Mouse (Mus musculus) CD4-positive, CD25-positive, alpha-beta regulatory T cell, adult 2 months (primary cell): ENCODE measurements around the gene Arid1b.

Experiments
- DNase-seq: peaks from one replicate; pipeline ENCODE4 v3.0.0-alpha.2; 2012; ENCODE audit warnings: low read depth, low spot score

Gene Arid1b

DNA sequence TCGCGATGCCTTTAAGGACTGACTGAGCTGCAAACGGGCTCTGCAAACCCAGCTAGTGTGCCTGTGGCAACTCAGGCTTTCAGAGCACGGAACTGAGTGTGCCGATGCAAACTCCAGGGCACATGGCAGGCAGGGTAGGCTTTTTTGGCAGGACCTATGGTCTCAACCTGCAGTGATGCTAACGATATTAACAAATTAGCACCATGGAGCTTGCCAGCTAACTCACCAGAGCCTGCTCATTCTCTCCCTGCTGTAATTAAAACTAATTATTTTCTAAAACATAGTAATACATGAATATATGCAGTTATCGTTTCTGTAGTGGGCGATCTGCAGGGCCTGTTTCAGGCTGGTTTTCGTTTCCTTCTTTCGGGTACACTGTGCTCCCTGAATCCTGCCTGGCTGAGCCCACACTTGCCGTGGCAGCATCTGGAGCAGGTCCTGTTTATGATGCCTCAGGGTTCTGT lies 316.3 kb downstream of the Arid1b start:
- DNase-seq = no peak

DNA sequence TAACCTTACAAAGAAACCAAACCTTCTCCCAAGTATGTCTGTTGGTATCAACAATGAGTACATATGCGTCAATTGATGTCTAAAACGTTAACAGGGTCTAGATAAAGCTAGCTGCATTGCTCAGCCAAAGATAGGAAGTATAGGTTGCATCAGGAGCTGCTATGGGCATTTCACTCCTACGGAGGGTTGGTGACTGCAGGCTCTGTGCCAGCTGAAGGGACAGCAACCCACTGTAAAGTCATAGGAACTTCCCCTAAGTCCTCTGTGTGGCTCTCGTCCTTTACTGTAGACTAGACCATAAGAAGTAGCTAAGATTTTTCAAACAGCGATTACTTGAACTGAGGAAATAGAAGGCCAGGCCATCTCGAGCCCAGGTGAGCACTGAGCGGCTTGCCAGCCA lies 316.9 kb downstream of the Arid1b start:
- no peak for DNase-seq

DNA sequence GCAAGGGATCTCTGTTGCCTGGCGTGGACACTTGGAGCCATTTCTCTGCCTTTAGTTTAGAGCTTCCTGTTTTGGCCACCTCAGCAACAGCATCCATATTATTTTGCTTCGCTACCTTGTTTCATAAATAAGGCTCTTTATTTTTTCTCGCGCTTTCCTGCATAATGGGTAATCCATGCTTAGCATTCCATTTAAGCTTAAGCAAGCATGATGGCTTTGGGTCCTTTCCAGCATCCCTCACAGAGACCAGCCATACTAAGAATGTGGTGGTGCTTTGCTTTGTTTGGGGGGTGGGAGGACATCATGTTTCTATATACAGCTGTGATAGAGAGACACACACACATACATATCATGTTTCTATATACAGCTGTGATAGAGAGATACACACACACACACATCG lies 318.2 kb downstream of the Arid1b start:
- DNase-seq = no peak

DNA sequence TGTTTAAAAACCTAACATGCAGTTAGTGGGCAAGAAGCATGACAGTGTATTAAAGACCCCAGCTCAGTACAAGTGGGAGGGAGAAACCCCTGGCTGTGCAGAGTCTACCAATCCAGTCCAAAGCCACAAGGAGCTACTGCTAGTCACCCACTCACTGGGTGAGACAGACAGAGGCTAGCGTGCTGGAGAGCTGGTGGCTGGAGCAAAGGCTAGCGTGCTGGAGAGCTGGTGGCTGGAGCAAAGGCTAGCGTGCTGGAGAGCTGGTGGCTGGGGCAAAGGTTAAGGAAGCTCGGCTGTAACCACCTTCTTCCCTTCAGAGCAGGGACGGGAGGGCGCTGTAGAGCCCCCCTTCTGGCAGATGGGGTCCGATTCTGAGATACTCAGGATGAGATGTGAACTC lies 320.6 kb downstream of the Arid1b start:
- DNase-seq = no peak

DNA sequence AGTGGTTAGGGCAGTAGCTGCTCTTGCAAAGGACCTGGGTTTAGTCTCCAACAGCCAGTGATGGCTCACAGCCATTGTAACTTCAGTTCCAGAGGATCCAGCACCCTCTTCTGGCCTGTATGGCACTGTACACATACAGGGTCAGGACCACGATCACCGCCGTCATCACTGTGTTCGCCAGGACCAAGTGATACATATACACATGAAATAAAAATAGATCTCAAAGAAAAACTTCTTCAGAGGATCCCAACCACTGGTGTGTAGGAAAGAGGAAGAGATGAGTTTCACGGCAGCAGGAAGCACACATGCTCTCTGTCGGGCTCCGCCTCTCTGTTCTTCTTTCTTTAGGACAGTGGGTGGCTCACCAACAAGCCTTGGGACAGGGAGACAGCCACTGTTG lies 322.4 kb downstream of the Arid1b start:
- DNase-seq = peak; percentile 19

DNA sequence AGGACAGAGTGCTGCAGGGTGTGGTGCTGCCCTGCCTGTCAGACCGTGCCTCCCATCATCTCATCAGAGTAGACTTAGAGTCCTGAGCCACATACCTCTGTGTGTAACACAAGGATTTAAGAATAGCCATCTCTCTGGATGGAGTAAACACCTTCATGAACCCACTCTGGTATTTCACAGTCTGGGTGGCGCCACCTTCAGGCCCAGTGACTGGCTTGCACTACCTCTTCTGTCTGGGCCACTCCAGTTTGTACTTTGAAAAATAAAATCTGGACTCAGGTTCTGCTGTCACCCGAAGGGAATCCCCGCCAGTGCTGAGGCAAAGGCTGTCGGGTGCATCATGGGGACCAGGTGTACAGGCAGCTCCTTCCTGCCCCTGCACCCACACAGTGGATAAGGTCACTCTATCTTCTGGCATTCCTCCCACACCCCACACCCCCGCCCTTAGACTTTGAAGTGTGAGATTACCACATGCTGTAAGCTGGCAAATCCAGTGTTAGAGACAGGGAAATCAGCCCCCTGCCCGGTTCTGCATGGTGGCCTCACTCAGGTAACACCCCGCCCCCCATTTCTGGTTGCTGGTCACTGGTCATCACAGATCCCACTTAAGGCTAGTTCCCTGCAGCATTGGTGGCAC lies 327.6 kb downstream of the Arid1b start:
- DNase-seq = peak; percentile 19

DNA sequence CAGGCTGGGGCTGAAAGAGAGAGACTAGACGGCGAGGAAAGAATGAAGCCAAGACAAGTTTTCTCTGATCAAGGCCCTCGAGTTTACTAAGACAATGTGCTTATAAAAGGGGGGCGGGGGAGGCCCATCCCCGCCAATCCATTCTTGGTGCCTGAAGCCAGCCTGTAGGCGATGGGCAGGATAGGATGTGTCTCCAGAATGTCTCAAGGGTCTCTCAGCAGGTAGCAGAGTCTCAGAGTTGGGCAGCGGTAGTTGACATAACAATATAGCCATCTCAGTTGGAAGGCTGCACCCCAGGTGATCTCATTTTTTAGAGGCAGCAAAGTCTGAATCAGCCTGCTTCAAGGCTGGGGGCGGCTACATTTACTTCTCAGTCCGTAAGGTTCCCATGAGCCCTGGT lies 328.5 kb downstream of the Arid1b start:
- DNase-seq = no peak

- no peak for DNase-seq
Observed at GRCm38 (mm10) chr17:5323746-5324145, 329.6 kb downstream of the Arid1b start.

DNA sequence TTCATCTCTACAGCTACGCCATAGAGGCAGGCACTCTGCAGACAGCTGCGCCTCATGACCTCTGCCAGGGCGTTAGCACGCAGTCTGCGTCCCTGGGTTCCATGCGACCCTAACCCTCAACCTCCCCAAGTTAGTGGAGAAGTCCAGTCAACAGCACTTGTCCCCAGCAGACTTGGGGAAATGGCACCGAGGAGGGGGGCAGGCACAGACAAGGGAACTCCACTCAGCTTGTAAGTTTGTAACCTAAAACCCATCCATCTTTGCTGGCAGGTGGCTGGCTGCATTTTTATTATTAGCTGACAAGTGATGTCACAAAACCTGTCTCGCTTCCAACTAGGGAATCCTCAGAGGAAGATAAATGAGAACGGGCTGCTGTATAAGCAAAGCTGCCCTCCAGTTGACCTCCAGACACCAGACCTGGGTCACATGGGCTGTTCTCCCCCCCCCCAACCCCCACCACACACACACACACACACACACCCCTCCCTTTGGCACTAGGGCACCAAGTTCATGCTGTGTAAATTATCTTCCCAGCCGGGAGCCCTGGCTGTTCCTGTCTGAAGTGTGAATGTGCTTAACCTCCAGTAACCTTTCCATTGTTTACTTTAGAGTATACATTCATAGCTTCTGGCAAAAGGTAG lies 330.2 kb downstream of the Arid1b start:
- no peak for DNase-seq

DNA sequence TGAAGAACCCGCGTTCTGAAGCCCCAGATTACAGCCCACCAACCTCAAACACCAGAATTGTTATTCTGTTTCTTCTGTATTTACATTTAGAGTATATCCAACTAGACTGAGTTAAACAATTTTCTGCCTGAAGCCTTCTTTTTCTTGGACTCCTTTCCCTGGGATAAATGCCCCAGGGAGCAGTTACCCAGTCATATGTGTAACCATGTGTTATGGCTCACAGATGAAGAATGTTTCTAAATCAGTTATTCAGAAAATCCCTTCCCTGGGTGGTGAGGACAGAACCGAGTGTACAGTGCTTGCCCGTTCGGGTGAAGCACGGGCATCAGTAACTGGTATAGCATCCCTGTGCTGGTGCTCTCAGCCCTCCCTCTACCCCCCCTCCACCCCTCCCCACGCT lies 332.6 kb downstream of the Arid1b start:
- no peak for DNase-seq

GRCm38 (mm10) chr17:5327480-5328180 lies 333.5 kb downstream of the Arid1b start:
- DNase-seq = no peak

GRCm38 (mm10) chr17:5329478-5329877 lies 335.3 kb downstream of the Arid1b start:
- DNase-seq = no peak

DNA sequence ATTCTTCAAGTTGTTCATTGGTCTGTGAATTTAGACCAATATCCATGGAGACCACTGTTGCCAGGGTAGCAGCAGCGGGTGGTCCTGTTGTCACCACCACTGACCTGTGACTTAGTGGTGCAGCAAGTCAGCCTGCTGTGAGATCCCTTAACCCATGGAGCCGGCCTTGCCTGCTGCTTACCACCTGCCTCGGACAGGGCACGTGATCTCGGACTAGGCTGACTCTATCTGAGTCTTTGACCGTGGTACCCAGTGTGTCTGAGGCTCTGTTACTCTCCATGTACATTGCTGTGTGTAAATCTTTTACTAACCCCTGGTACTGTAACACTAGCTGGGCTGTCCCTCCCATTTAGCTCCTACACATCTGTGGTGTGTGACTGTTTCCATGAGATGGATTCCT lies 335.9 kb downstream of the Arid1b start:
- no peak for DNase-seq

GRCm38 (mm10) chr17:5330644-5331043 lies 336.5 kb downstream of the Arid1b start:
- DNase-seq = no peak

DNA sequence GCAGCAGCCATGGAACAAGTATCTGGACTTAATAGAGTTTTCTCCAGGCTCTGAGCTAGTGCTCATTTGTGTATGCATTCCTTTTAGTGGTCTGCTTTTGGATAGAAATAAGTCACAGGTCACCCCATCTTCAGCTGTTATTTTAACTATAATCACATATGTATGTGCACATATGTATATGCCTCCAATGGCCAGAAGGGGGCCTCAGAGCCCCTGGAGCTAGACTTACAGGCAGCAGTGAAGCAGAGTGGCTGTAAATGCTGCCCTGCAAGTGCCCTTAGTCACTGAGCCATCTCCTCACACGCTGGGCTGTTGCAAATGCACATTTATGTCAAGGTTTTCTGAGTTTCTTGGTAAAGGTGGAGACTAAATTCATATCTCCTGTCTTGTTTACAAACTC lies 337.3 kb downstream of the Arid1b start:
- DNase-seq = peak; percentile 31

DNA sequence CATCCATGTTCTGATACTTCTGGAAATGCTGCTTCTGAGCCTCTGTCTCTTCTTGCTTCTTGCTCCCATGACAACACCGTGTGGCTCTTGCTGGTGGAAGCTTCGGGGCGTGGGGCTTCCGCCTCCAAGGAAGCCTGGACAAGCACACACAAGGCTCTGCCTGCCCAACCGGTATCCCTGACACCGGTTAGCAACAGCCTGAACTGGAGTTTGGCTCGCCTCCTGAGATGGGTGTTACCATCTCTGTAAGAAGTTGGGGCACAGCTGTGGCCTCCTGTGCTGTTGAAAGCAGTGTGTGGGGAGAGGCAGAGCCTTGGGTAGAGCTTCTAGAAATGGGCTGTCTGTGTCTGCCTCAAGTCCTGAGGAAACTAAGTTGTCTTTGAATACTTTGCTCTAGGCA lies 340.4 kb downstream of the Arid1b start:
- no peak for DNase-seq

- peak; percentile 38 for DNase-seq
Observed at GRCm38 (mm10) chr17:5344426-5344825, 350.3 kb downstream of the Arid1b start.

- DNase-seq = no peak
Observed at GRCm38 (mm10) chr17:5345810-5346209, 351.7 kb downstream of the Arid1b start.

DNA sequence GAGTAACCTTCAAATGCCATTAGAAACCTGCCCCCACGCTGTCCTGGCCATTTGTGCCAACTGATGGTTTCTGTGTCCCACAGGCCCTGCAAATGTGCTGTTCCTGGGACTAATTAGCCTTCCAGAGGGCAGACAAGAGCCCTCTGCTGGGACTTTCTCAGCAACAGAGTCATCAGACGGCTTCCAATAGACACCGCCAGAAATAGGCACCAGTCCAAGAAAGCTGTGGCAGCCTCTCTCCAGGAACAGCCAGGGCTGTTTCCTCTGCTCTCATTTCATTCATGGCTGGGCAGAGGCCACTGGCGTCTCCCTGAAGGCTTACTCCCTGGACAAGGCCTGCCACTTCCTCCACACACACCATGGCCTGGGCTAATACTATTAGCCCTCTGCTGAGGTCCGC lies 358.8 kb downstream of the Arid1b start:
- DNase-seq = no peak

- no peak for DNase-seq
Observed at GRCm38 (mm10) chr17:5360759-5361158, 366.6 kb downstream of the Arid1b start.

GRCm38 (mm10) chr17:5365992-5366398 lies 371.9 kb downstream of the Arid1b start:
- no peak for DNase-seq

- no peak for DNase-seq
Observed at GRCm38 (mm10) chr17:5371032-5371431, 376.9 kb downstream of the Arid1b start.

GRCm38 (mm10) chr17:5371521-5371920 lies 377.4 kb downstream of the Arid1b start:
- no peak for DNase-seq
